Mouse (Mus musculus): ENCODE results near the gene Igf1. TPM values are rescaled to one million over a fixed set of nuclear protein-coding genes. Genes with fewer than 3 reads are reported as not detected.

The Igf1 gene
- polyA plus RNA-seq, 1 experiment, result 0.48 TPM

- Histone ChIP-seq H3ac (ENCODE audit: control insufficient read depth, insufficient read length) (no peak overlapping the region), H3K4me3 (no peak overlapping the region), H3K79me2 (ENCODE audit: control insufficient read depth, insufficient read depth) (no peaks in the 10 kb centered on the region), H3K36me3 (ENCODE audit: control insufficient read depth, insufficient read depth) (no peaks in the 10 kb centered on the region), H3K27me3 (ENCODE audit: control insufficient read depth, insufficient read depth, insufficient read length) (no peaks in the 10 kb centered on the region), H3K4me2 (ENCODE audit: low read depth) (no peak overlapping the region)
- TF ChIP-seq CEBPB (IDR thresholded peaks at IDR 0.05; ENCODE audit: insufficient read depth, poor library complexity, severe bottlenecking) (no peak), POLR2A (IDR thresholded peaks at IDR 0.05; ENCODE audit: insufficient read length, low read depth) (no peak), REST (IDR thresholded peaks at IDR 0.05; ENCODE audit: insufficient read depth, insufficient read length) (no peak), E2F4 (IDR thresholded peaks at IDR 0.05; ENCODE audit: insufficient read depth) (no peak), MAX (IDR thresholded peaks at IDR 0.05; ENCODE audit: low read depth) (no peak), TCF3 (IDR thresholded peaks at IDR 0.05; ENCODE audit: insufficient read length, low read depth) (no peak), MYOG (IDR thresholded peaks at IDR 0.05; ENCODE audit: control insufficient read depth in 1 of 3, insufficient read depth in 1 of 3, insufficient read length in 2 of 3, low read depth in 2 of 3) (no peak), POLR2AphosphoS2 (IDR thresholded peaks at IDR 0.05; ENCODE audit: insufficient read length, low read depth) (no peak), MYOD1 (IDR thresholded peaks at IDR 0.05; ENCODE audit: control insufficient read depth in 1 of 3, insufficient read length in 2 of 3, low read depth in 2 of 3) (no peak), SRF (IDR thresholded peaks at IDR 0.05; ENCODE audit: control insufficient read depth, insufficient read length, low read depth) (no peak), USF1 (IDR thresholded peaks at IDR 0.05; ENCODE audit: low read depth) (no peak), TCF12 (IDR thresholded peaks at IDR 0.05; ENCODE audit: insufficient read depth, poor library complexity, severe bottlenecking) (no peak)
Measured at GRCm38 (mm10) chr10:87817786-87818185, 40.3 kb upstream of the Igf1 start.

- no peaks in the 10 kb centered on the region for H3K36me3 ChIP-seq (ENCODE audit: control insufficient read depth, insufficient read depth)
- TF ChIP-seq TCF3 (IDR thresholded peaks at IDR 0.05; ENCODE audit: insufficient read length, low read depth), result no peak
- TF ChIP-seq MAX (IDR thresholded peaks at IDR 0.05; ENCODE audit: low read depth), result no peak
- no peaks in the 10 kb centered on the region for H3K79me2 ChIP-seq (ENCODE audit: control insufficient read depth, insufficient read depth)
- no peak overlapping the region for H3K4me2 ChIP-seq (ENCODE audit: low read depth)
- H3K4me3 ChIP-seq, result no peak overlapping the region
- no peak overlapping the region for H3ac ChIP-seq (ENCODE audit: control insufficient read depth, insufficient read length)
- H3K27me3 ChIP-seq (ENCODE audit: control insufficient read depth, insufficient read depth, insufficient read length), result no peaks in the 10 kb centered on the region
Measured at GRCm38 (mm10) chr10:87821906-87822305, 36.2 kb upstream of the Igf1 start.

- H3K36me3 ChIP-seq (ENCODE audit: control insufficient read depth, insufficient read depth), result no peaks in the 10 kb centered on the region
- no peaks in the 10 kb centered on the region for H3K79me2 ChIP-seq (ENCODE audit: control insufficient read depth, insufficient read depth)
- H3K4me3 ChIP-seq, result no peak overlapping the region
- TF ChIP-seq TCF12 (IDR thresholded peaks at IDR 0.05; ENCODE audit: insufficient read depth, poor library complexity, severe bottlenecking) (no peak), REST (IDR thresholded peaks at IDR 0.05; ENCODE audit: insufficient read depth, insufficient read length) (no peak), MYOD1 (IDR thresholded peaks at IDR 0.05; ENCODE audit: control insufficient read depth in 1 of 3, insufficient read length in 2 of 3, low read depth in 2 of 3) (no peak), MYOG (IDR thresholded peaks at IDR 0.05; ENCODE audit: control insufficient read depth in 1 of 3, insufficient read depth in 1 of 3, insufficient read length in 2 of 3, low read depth in 2 of 3) (no peak), CEBPB (IDR thresholded peaks at IDR 0.05; ENCODE audit: insufficient read depth, poor library complexity, severe bottlenecking) (no peak)
- no peak overlapping the region for H3ac ChIP-seq (ENCODE audit: control insufficient read depth, insufficient read length)
- H3K27me3 ChIP-seq (ENCODE audit: control insufficient read depth, insufficient read depth, insufficient read length), result no peaks in the 10 kb centered on the region
- H3K4me2 ChIP-seq (ENCODE audit: low read depth), result no peak overlapping the region
Measured at GRCm38 (mm10) chr10:87830012-87830411, 28.1 kb upstream of the Igf1 start.

- no peaks in the 10 kb centered on the region for H3K36me3 ChIP-seq (ENCODE audit: control insufficient read depth, insufficient read depth)
- H3K79me2 ChIP-seq (ENCODE audit: control insufficient read depth, insufficient read depth), result no peaks in the 10 kb centered on the region
- TF ChIP-seq MYOG (IDR thresholded peaks at IDR 0.05; ENCODE audit: control insufficient read depth in 1 of 3, insufficient read depth in 1 of 3, insufficient read length in 2 of 3, low read depth in 2 of 3) (no peak), TCF12 (IDR thresholded peaks at IDR 0.05; ENCODE audit: insufficient read depth, poor library complexity, severe bottlenecking) (no peak), E2F4 (IDR thresholded peaks at IDR 0.05; ENCODE audit: insufficient read depth) (no peak), TCF3 (IDR thresholded peaks at IDR 0.05; ENCODE audit: insufficient read length, low read depth) (no peak), MYOD1 (IDR thresholded peaks at IDR 0.05; ENCODE audit: control insufficient read depth in 1 of 3, insufficient read length in 2 of 3, low read depth in 2 of 3) (no peak), REST (IDR thresholded peaks at IDR 0.05; ENCODE audit: insufficient read depth, insufficient read length) (no peak), SRF (IDR thresholded peaks at IDR 0.05; ENCODE audit: control insufficient read depth, insufficient read length, low read depth) (no peak), POLR2AphosphoS2 (IDR thresholded peaks at IDR 0.05; ENCODE audit: insufficient read length, low read depth) (no peak), MAX (IDR thresholded peaks at IDR 0.05; ENCODE audit: low read depth) (no peak)
- no peaks in the 10 kb centered on the region for H3K27me3 ChIP-seq (ENCODE audit: control insufficient read depth, insufficient read depth, insufficient read length)
- no peak overlapping the region for H3K4me2 ChIP-seq (ENCODE audit: low read depth)
- no peak overlapping the region for H3ac ChIP-seq (ENCODE audit: control insufficient read depth, insufficient read length)
- H3K4me3 ChIP-seq, result no peak overlapping the region
Measured at GRCm38 (mm10) chr10:87830639-87831038, 27.4 kb upstream of the Igf1 start.

GRCm38 (mm10) chr10:87832101-87832500 lies 26.0 kb upstream of the Igf1 start:
- no peak overlapping the region for H3ac ChIP-seq (ENCODE audit: control insufficient read depth, insufficient read length)
- TF ChIP-seq REST (IDR thresholded peaks at IDR 0.05; ENCODE audit: insufficient read depth, insufficient read length) (no peak), E2F4 (IDR thresholded peaks at IDR 0.05; ENCODE audit: insufficient read depth) (no peak), MYOG (IDR thresholded peaks at IDR 0.05; ENCODE audit: control insufficient read depth in 1 of 3, insufficient read depth in 1 of 3, insufficient read length in 2 of 3, low read depth in 2 of 3) (no peak), POLR2A (IDR thresholded peaks at IDR 0.05; ENCODE audit: insufficient read length, low read depth) (no peak), TCF3 (IDR thresholded peaks at IDR 0.05; ENCODE audit: insufficient read length, low read depth) (no peak)
- H3K4me2 ChIP-seq (ENCODE audit: low read depth), result no peak overlapping the region
- H3K79me2 ChIP-seq (ENCODE audit: control insufficient read depth, insufficient read depth), result no peaks in the 10 kb centered on the region
- no peak overlapping the region for H3K4me3 ChIP-seq
- H3K27me3 ChIP-seq (ENCODE audit: control insufficient read depth, insufficient read depth, insufficient read length), result no peaks in the 10 kb centered on the region
- H3K36me3 ChIP-seq (ENCODE audit: control insufficient read depth, insufficient read depth), result no peaks in the 10 kb centered on the region

All from myocyte (in vitro differentiated cells).